Mouse (Mus musculus): ENCODE measurements around the gene Tmem39a.

Tmem39a gene

DNA sequence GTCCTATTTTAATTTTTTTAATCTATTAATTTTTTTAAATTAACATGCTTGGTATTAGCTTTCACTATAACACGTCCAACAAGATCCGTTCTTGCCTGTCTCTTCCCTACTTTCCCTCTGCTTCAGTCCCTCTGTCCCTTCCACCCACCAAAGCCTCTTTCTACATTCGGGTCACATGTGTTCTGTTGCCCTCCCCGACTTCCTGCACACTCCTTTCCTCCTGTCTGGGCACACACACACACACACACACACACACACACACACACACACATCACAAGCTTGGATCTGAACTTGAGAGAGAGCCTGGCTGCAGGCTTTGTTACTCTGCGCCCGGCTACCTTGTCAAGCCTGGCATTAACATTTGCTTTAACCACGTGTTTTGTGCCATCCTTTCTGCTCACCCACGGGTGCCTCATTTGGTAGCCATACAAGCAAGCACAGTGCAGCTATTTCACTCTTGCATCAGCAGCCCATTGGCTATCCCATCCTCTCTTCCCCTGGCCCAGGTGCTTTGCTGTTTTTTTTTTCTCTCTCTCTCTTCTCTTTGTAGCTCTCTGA is 77.4 kb downstream of the Tmem39a start:
- DNase-seq (ENCODE audit: low spot score in 2 of 2), result no peak

DNA sequence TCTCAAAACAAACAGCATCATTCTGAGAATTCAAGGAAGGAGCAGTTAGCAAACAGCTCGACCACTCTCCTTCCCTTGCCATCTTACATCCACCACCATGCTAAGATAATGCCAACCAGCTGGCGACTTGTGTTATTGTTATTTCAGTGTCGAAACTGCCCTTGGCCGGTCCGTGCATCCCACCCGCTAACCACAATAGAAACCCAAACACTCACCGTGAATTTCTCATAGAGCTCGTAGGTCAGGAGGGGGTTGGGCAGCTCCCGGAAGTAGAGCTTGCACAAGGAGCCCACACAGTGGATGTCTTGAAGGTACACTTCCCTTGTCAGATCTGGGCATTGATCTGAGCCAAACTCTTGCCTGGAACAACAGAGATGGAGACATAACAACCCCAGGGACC is 78.2 kb downstream of the Tmem39a start:
- DNase-seq (ENCODE audit: low spot score in 2 of 2), result no peak

DNA sequence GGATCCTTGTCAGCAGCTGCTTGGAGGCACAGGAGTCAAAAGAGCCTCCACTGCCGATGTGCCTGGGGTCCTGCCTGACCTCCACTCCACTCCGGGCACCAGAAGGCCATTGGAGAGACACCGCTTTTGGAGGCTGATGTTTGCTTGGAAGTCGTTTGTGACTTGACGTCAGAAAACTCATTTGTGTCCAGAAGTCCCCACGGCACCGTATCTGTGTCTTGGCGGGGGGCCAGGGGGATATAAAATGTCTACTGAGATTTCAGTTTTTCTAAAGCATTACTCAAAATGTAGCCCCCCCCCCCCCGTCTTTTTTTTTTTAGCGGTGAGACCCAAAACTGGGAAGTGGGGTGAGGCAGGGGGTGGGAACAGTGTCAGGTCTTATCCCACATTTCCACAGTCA is 78.6 kb downstream of the Tmem39a start:
- DNase-seq (ENCODE audit: low spot score in 2 of 2), result no peak
